Mouse (Mus musculus): ENCODE measurements around the gene Arid1b.

DNA sequence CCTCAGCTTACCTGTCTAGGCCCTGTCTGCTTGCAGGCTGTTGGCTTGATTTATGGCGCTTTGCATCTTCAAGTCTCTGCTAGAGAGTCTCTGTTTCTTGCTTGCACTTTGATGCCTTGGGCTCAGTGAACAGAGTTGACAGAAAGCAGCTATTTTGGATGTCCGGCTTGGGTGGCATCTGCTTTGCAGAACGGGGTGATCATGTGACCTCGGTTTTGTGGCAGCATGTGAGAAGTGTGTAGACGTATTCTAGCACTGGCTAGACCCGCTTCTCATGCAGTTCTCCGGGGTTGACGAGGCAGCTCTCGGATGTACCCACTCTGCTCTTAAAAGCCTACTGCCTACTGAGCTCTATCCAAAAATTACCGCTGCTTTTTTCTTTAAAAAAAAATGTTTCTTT, 22.9 kb downstream of the Arid1b start:
- TF ChIP-seq NRF1 (IDR thresholded peaks at IDR 0.05; ENCODE audit: low read depth, low read length) (no peak), CTCF (conservative IDR thresholded peaks at IDR 0.05 in 1 of 2, IDR thresholded peaks at IDR 0.05 in 1 of 2; ENCODE audit: low read depth in 2 of 2, low read length in 2 of 2) (no peak), IRF4 (IDR thresholded peaks at IDR 0.05; ENCODE audit: low read depth, low read length) (no peak), ZC3H11A (IDR thresholded peaks at IDR 0.05; ENCODE audit: low read depth, low read length) (no peak), BHLHE40 (IDR thresholded peaks at IDR 0.05; ENCODE audit: low read depth, low read length) (no peak), MEF2A (IDR thresholded peaks at IDR 0.05; ENCODE audit: borderline replicate concordance, low read depth, low read length) (no peak), ELF1 (IDR thresholded peaks at IDR 0.05; ENCODE audit: low read depth, low read length) (no peak), UBTF (IDR thresholded peaks at IDR 0.05; ENCODE audit: low read depth, low read length) (no peak), POLR2A (IDR thresholded peaks at IDR 0.05; ENCODE audit: low read depth, low read length) (no peak), GABPA (IDR thresholded peaks at IDR 0.05; ENCODE audit: insufficient replicate concordance, low read depth, low read length) (no peak), ETS1 (conservative IDR thresholded peaks at IDR 0.05; ENCODE audit: low read depth, low read length) (no peak), TCF12 (IDR thresholded peaks at IDR 0.05; ENCODE audit: low read depth, low read length) (no peak), MAZ (IDR thresholded peaks at IDR 0.05; ENCODE audit: low read depth, low read length) (no peak), TBP (conservative IDR thresholded peaks at IDR 0.05; ENCODE audit: low read depth, low read length) (no peak)

All from CH12.LX (cell line).